Mouse (Mus musculus): ENCODE data around the gene Celf2.

- TF ChIP-seq CTCF (IDR thresholded peaks at IDR 0.05; ENCODE audit: extremely low read depth, insufficient read depth, insufficient read length, insufficient replicate concordance) (no peak), POLR2A (IDR thresholded peaks at IDR 0.05; ENCODE audit: low read depth, low read length) (no peak)
These were observed 397.1 kb downstream of the Celf2 start for GRCm38 (mm10) chr2:7112156-7112813.
